18 mouse cellular contexts compared by ENCODE assay signal in the genomic region with DNA sequence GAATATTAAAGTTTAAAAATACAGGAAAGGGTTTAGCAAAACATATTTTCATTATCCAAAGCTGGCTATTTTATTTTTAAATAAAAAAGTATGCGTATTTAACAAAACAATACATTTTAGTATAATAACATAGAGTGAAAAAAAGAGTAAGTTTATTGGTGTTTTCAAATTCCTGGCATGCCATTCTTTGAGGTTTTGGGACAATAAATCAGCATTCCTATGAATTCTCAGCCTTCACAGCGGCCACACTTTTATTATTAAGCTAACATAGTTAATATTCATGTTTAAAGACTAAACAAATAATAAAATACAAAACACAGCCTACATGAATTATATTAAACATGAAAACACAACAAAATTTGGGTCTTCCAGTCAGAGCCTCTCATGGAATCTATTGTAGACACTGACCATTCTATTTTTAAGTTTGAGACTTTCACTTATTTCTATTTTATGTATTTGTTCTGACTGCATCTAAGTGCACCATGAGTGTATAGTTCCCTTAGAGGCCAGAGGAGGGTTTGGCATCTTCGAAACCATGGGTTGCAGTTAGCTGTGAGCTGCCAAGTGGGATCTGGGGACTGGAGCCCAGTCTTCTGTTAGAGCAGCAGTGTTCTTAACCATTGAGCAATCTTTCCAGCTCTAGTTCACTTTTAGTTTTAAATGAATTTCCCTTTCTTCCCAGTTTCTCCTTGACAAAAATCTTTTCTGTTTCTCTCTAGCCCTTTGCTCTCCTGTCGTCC. TPM values are rescaled to one million over a fixed set of nuclear protein-coding genes. Genes with fewer than 3 reads are reported as not detected.
"Had no signal": no experiment of that assay in that cellular context is flagged by ENCODE, and none has a peak within 500 bp of the region (broad histone marks: within the 10 kb centered on the region; RNA-seq: fewer than 3 reads in every experiment).

No protein-coding gene starts in this region.

- H3K9me3 ChIP-seq: midbrain, embryonic 10.5 days; midbrain, embryonic 12.5 days; neural tube, embryonic 12.5 days had no signal

- H3K27ac ChIP-seq: midbrain, embryonic 10.5 days; midbrain, embryonic 12.5 days; neural tube, embryonic 12.5 days had no signal

- H3K27me3 ChIP-seq: midbrain, embryonic 12.5 days; neural tube, embryonic 12.5 days had no signal

- H3K36me3 ChIP-seq: midbrain, embryonic 10.5 days; midbrain, embryonic 12.5 days; neural tube, embryonic 12.5 days had no signal

- H3K9ac ChIP-seq: lung, embryonic 14.5 days; midbrain, embryonic 12.5 days; neural tube, embryonic 12.5 days had no signal

- H3K4me1 ChIP-seq: midbrain, embryonic 10.5 days; midbrain, embryonic 12.5 days; neural tube, embryonic 12.5 days had no signal

- H3K4me2 ChIP-seq: lung, embryonic 14.5 days; midbrain, embryonic 12.5 days; neural tube, embryonic 12.5 days had no signal

- DNase-seq: lung, adult 18-20 months; lung, embryonic 14.5 days; lung, postnatal 10 days; lung, postnatal 4 days; midbrain, embryonic 14.5 days; retina, postnatal 1 day; right cerebral cortex, adult 18-20 months; right cerebral cortex, postnatal 25 days; right cerebral cortex, postnatal 4 days; spleen, adult 18-20 months; thymus, adult 2 months; thymus, postnatal 25 days had no signal

- ATAC-seq: midbrain, embryonic 16.5 days had no signal

- H3K4me3 ChIP-seq: midbrain, embryonic 10.5 days; midbrain, embryonic 12.5 days; neural tube, embryonic 12.5 days had no signal

RNA-seq across cellular contexts. Expression of a gene that starts 2.8 kb away (rescaled TPM):
- total RNA-seq: megakaryocyte-erythroid progenitor cell, adult 5-6 weeks had no signal
- polyA plus RNA-seq: midbrain, embryonic 10.5 days; midbrain, embryonic 16.5 days; neural tube, embryonic 14.5 days had no signal
